Mouse (Mus musculus): ENCODE measurements around the gene Nelfb. TPM values are rescaled to one million over a fixed set of nuclear protein-coding genes. Genes with fewer than 3 reads are reported as not detected.

Gene Nelfb
- total RNA-seq (2023), result 63.7 TPM

GRCm38 (mm10) chr2:25211121-25211670, at the start of gene Nelfb:
Gene Nelfb (minus strand): TSS chr2:25211489.

GRCm38 (mm10) chr2:25255284-25255779, 44.0 kb upstream of the Nelfb start, which contains the start of gene Tmem203:
Gene Tmem203 (plus strand): TSS chr2:25255439.

GRCm38 (mm10) chr2:25246183-25247072, 35.1 kb upstream of the Nelfb start, which contains the start of gene AL732309.1:
Gene AL732309.1 (minus strand): TSS chr2:25246863.

GRCm38 (mm10) chr2:25242101-25242506, 30.8 kb upstream of the Nelfb start, which contains the start of the genes Rnf208 and Cysrt1:
Gene Rnf208 (plus strand): TSS chr2:25242255.
Gene Cysrt1 (minus strand): TSS chr2:25242452.

GRCm38 (mm10) chr2:25236614-25237013, 25.3 kb upstream of the Nelfb start, which contains the start of gene Rnf224:
Gene Rnf224 (minus strand): TSS chr2:25236787.

GRCm38 (mm10) chr2:25234050-25234449, 22.8 kb upstream of the Nelfb start, which contains the start of gene Slc34a3:
Gene Slc34a3 (minus strand): TSS chr2:25234364.

GRCm38 (mm10) chr2:25224492-25224765, 13.1 kb upstream of the Nelfb start, which contains the start of gene Tubb4b:
Gene Tubb4b (minus strand): TSS chr2:25224702.

GRCm38 (mm10) chr2:25218445-25218844, 7.2 kb upstream of the Nelfb start, which contains the start of gene Fam166a:
Gene Fam166a (plus strand): TSS chr2:25218745.

GRCm38 (mm10) chr2:25214444-25214843, 3.2 kb upstream of the Nelfb start, which contains the start of gene Stpg3:
Gene Stpg3 (minus strand): TSS chr2:25214637.

GRCm38 (mm10) chr2:25196172-25196954, 14.9 kb downstream of the Nelfb start, which contains the start of gene Tor4a:
Gene Tor4a (minus strand): TSS chr2:25196886.

GRCm38 (mm10) chr2:25180478-25180903, 30.8 kb downstream of the Nelfb start, which contains the start of gene Nrarp:
Gene Nrarp (plus strand): TSS chr2:25180758.

Other genes with a start within 250 kb of the Nelfb start
- 21.0 TPM for gene Dph7, start 249.1 kb downstream of the Nelfb start, total RNA-seq (2023)
- 25.7 TPM for gene Mrpl41, start 236.4 kb downstream of the Nelfb start, total RNA-seq (2023)
- 177 TPM for gene Pnpla7, start 235.5 kb downstream of the Nelfb start, total RNA-seq (2023)
- 22.3 TPM for gene Nsmf, start 157.1 kb downstream of the Nelfb start, total RNA-seq (2023)
- gene Entpd8, start 131.2 kb downstream of the Nelfb start, total RNA-seq (2023), result not detected
- not detected for gene Noxa1, start 116.3 kb downstream of the Nelfb start, total RNA-seq (2023)
- gene Nrarp, start 30.7 kb downstream of the Nelfb start, total RNA-seq (2023), result 5.2 TPM
- 23.0 TPM for gene Tor4a, start 14.6 kb downstream of the Nelfb start, total RNA-seq (2023)
- gene Stpg3, start 3.1 kb upstream of the Nelfb start, total RNA-seq (2023), result not detected
- gene Fam166a, start 7.3 kb upstream of the Nelfb start, total RNA-seq (2023), result not detected
- gene Tubb4b, start 13.2 kb upstream of the Nelfb start, total RNA-seq (2023), result 113 TPM
- gene Slc34a3, start 22.9 kb upstream of the Nelfb start, total RNA-seq (2023), result not detected
- gene Rnf224, start 25.3 kb upstream of the Nelfb start, total RNA-seq (2023), result not detected
- not detected for gene Rnf208, start 30.8 kb upstream of the Nelfb start, total RNA-seq (2023)
- gene Cysrt1, start 31.0 kb upstream of the Nelfb start, total RNA-seq (2023), result not detected
- gene AL732309.1, start 35.4 kb upstream of the Nelfb start, total RNA-seq (2023), result 5.9 TPM
- 24.4 TPM for gene Tmem203, start 44.0 kb upstream of the Nelfb start, total RNA-seq (2023)
- gene Tprn, start 51.1 kb upstream of the Nelfb start, total RNA-seq (2023), result 29.6 TPM
- gene Ssna1, start 60.9 kb upstream of the Nelfb start, total RNA-seq (2023), result 35.2 TPM
- gene Anapc2, start 61.0 kb upstream of the Nelfb start, total RNA-seq (2023), result 99.3 TPM
- not detected for gene Tmem210, start 76.7 kb upstream of the Nelfb start, total RNA-seq (2023)
- not detected for gene Lrrc26, start 78.4 kb upstream of the Nelfb start, total RNA-seq (2023)
- not detected for gene Grin1, start 107.7 kb upstream of the Nelfb start, total RNA-seq (2023)
- 50.6 TPM for gene Man1b1, start 120.8 kb upstream of the Nelfb start, total RNA-seq (2023)
- 17.2 TPM for gene Dpp7, start 144.9 kb upstream of the Nelfb start, total RNA-seq (2023)
- 10.3 TPM for gene Uap1l1, start 154.2 kb upstream of the Nelfb start, total RNA-seq (2023)
- 0.74 TPM for gene Sapcd2, start 160.8 kb upstream of the Nelfb start, total RNA-seq (2023)
- 1.4 TPM for gene Entpd2, start 184.4 kb upstream of the Nelfb start, total RNA-seq (2023)
- gene Npdc1, start 187.9 kb upstream of the Nelfb start, total RNA-seq (2023), result 0.98 TPM
- gene Fut7, start 211.8 kb upstream of the Nelfb start, total RNA-seq (2023), result 0.59 TPM
- 69.0 TPM for gene Abca2, start 217.2 kb upstream of the Nelfb start, total RNA-seq (2023)
- not detected for gene Clic3, start 245.3 kb upstream of the Nelfb start, total RNA-seq (2023)
- 92.6 TPM for gene Paxx, start 249.6 kb upstream of the Nelfb start, total RNA-seq (2023)

All from CD4-positive naive resting alpha-beta T cell, adult 57 days (primary cell).